Mouse (Mus musculus) stomach, embryonic 16.5 days (tissue): ENCODE results near the gene Snap25. TPM values are rescaled to one million over a fixed set of nuclear protein-coding genes. Genes with fewer than 3 reads are reported as not detected.

Source experiments
- ATAC-seq: fragments of 200-750 bp; cut with Nextera tagmentation; 2 replicates; pipeline ENCODE4 v1.8.0; 2017; ENCODE audit warnings: moderate number of reproducible peaks, moderate TSS enrichment; ENCODE audit not compliant: insufficient read depth, low FRiP score
- H3K27ac ChIP-seq: fragments of 300-500 bp; sonication (generic); 2 replicates; pipeline ENCODE4 v1.5.1; 2014; ENCODE audit warnings: low read length
- H3K27me3 ChIP-seq: fragments of 300-500 bp; sonication (generic); 2 replicates; pipeline ENCODE4 v1.6.1; 2014; ENCODE audit warnings: low read length, control low read depth, mixed read lengths; ENCODE audit not compliant: control insufficient read depth, insufficient read depth
- H3K36me3 ChIP-seq: fragments of 300-500 bp; sonication (generic); 2 replicates; pipeline ENCODE4 v1.6.1; 2014; ENCODE audit warnings: low read length; ENCODE audit not compliant: control insufficient read depth, insufficient read depth
- H3K4me1 ChIP-seq: fragments of 300-500 bp; sonication (generic); 2 replicates; pipeline ENCODE4 v1.6.1; 2014; ENCODE audit warnings: low read length, control low read depth, mixed read lengths; ENCODE audit not compliant: control insufficient read depth, insufficient read depth
- H3K4me2 ChIP-seq: fragments of 300-500 bp; sonication (generic); 2 replicates; pipeline ENCODE4 v1.6.1; 2014; ENCODE audit warnings: low read depth, low read length, mixed read lengths
- H3K4me3 ChIP-seq: fragments of 300-500 bp; sonication (generic); replicated peaks from 2 replicates; pipeline ENCODE4 v1.5.1; 2014; ENCODE audit warnings: mild to moderate bottlenecking, low read length
- H3K9ac ChIP-seq: fragments of 300-500 bp; sonication (generic); 2 replicates; pipeline ENCODE4 v1.6.1; 2014; ENCODE audit warnings: low read length
- H3K9me3 ChIP-seq: fragments of 300-500 bp; sonication (generic); replicated peaks from 2 replicates; pipeline ENCODE4 v1.6.1; 2016; ENCODE audit warnings: low read length, control low read depth; ENCODE audit not compliant: control insufficient read depth
- WGBS: fragments of 180-500 bp; shearing (Covaris S2); extraction: QIAGEN DNeasy Blood & Tissue Kit; methylation state at CpG from one replicate; pipeline ENCODE4 v1.1.7; 2014; 5-methylcytosine and 5-hydroxymethylcytosine counted together
- polyA plus RNA-seq: library from polyadenylated mRNA; unstranded; fragments of >200 nt; fragmentation: Nextera tagmentation; extraction: Ambion mirVana; gene quantifications from 2 replicates; pipeline ENCODE4 v1.2.1, GENCODE M21; 2015

Gene Snap25
- polyA plus RNA-seq, 1 experiment from 2014 or later, result 12.3 TPM

- peak overlapping the region; percentile 94 for H3K4me2 ChIP-seq
- H3K9ac ChIP-seq, result peak overlapping the region; percentile 76
- peaks cover 18% of the 10 kb centered on the region for H3K4me1 ChIP-seq
- peak overlapping the region; percentile 57 for H3K4me3 ChIP-seq
- no peaks in the 10 kb centered on the region for H3K9me3 ChIP-seq
- peak overlapping the region; percentile 92 for H3K27ac ChIP-seq
- peak; percentile 91 for ATAC-seq
- no peaks in the 10 kb centered on the region for H3K36me3 ChIP-seq
- no peaks in the 10 kb centered on the region for H3K27me3 ChIP-seq
- WGBS, result 3% methylated on average over 43 of the region's 44 CpGs
Measured at GRCm38 (mm10) chr2:136678321-136679161, 34.7 kb upstream of the Snap25 start.

DNA sequence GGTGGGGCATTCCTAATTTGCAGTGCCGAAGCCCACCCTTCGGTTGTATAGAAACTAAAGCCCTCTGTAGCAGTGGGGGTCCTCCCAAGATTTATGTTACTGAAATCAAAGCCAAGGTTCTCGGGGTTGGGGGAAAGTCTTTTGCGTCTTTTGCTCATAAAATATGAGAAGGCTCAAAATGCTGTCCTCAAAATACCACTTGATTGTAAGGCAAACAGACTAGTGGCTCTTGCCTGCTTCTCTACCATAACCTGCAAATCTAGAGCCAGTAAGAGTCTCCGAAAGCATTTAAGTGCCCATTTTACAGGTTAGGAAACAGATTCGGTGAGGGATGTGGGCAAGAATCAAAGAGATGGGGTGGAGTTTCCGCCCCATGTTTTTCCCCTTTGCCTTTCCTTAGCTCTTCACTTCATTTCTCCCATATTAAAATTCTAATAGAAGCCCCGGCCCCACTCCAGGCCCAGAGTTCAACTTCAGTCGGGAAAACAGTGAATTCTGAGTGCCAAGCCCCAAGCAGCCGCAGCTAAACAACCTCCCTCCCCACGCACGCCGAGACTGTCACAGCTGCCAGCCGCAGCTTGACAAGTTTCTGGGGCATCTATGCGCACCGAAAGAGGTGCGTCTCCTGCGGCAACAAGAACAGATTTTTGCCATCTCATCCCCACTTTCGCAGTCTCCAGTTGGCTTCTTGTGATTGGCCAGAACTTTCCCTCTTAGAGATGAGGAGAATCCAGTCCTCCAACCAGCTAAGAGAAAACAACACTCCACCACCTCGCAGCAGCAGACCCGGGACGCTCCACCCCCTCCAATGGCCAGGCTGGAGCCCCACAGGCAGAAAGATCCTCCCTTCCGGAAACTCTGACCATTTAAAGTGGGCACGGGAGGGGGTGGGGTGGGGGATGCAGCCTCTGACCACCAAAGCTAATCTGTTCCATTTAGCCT is 33.7 kb upstream of the Snap25 start:
- Histone ChIP-seq H3K4me1 (peaks cover 18% of the 10 kb centered on the region), H3K4me3 (peak overlapping the region; percentile 57), H3K9me3 (no peaks in the 10 kb centered on the region), H3K4me2 (peak overlapping the region; percentile 94), H3K36me3 (no peaks in the 10 kb centered on the region), H3K9ac (peak overlapping the region; percentile 76), H3K27ac (peak overlapping the region; percentile 92), H3K27me3 (no peaks in the 10 kb centered on the region)
- peak; percentile 86 for ATAC-seq
- 3% methylated on average over 24 of the region's 24 CpGs for WGBS

GRCm38 (mm10) chr2:136682146-136682860 is 30.9 kb upstream of the Snap25 start:
- Histone ChIP-seq H3K27ac (no peak overlapping the region), H3K4me2 (no peak overlapping the region), H3K27me3 (no peaks in the 10 kb centered on the region), H3K9ac (no peak overlapping the region), H3K36me3 (no peaks in the 10 kb centered on the region), H3K4me1 (peaks cover 17% of the 10 kb centered on the region), H3K4me3 (no peak overlapping the region), H3K9me3 (no peaks in the 10 kb centered on the region)
- WGBS, result 52% methylated on average over 11 of the region's 11 CpGs
- no peak for ATAC-seq

- no peaks in the 10 kb centered on the region for H3K27me3 ChIP-seq
- H3K36me3 ChIP-seq, result no peaks in the 10 kb centered on the region
- ATAC-seq, result peak; percentile 58
- H3K4me3 ChIP-seq, result no peak overlapping the region
- no peaks in the 10 kb centered on the region for H3K9me3 ChIP-seq
- no peak overlapping the region for H3K4me2 ChIP-seq
- WGBS, result 29% methylated on average over 3 of the region's 3 CpGs
- H3K4me1 ChIP-seq, result peaks cover 9% of the 10 kb centered on the region; the same call in 1 of the 2 replicates
- no peak overlapping the region for H3K9ac ChIP-seq
- no peak overlapping the region for H3K27ac ChIP-seq
Measured at GRCm38 (mm10) chr2:136686195-136686594, 27.1 kb upstream of the Snap25 start.

- Histone ChIP-seq H3K36me3 (no peaks in the 10 kb centered on the region), H3K27me3 (no peaks in the 10 kb centered on the region), H3K9me3 (no peaks in the 10 kb centered on the region), H3K27ac (no peak overlapping the region), H3K4me3 (no peak overlapping the region), H3K4me1 (peaks cover 9% of the 10 kb centered on the region; the same call in 1 of the 2 replicates), H3K4me2 (no peak overlapping the region), H3K9ac (no peak overlapping the region)
- ATAC-seq, result no peak
- WGBS, result 72% methylated on average over 4 of the region's 4 CpGs
Measured at GRCm38 (mm10) chr2:136687316-136687715, 25.9 kb upstream of the Snap25 start.

- no peak overlapping the region for H3K4me3 ChIP-seq
- no peaks in the 10 kb centered on the region for H3K27me3 ChIP-seq
- no peak overlapping the region for H3K27ac ChIP-seq
- peaks cover 9% of the 10 kb centered on the region; the same call in 1 of the 2 replicates for H3K4me1 ChIP-seq
- no peaks in the 10 kb centered on the region for H3K9me3 ChIP-seq
- no peak overlapping the region for H3K4me2 ChIP-seq
- no peaks in the 10 kb centered on the region for H3K36me3 ChIP-seq
- no peak overlapping the region for H3K9ac ChIP-seq
- WGBS, result 40% methylated on average over 4 of the region's 4 CpGs
- ATAC-seq, result no peak
Measured at GRCm38 (mm10) chr2:136689476-136689875, 23.8 kb upstream of the Snap25 start.

DNA sequence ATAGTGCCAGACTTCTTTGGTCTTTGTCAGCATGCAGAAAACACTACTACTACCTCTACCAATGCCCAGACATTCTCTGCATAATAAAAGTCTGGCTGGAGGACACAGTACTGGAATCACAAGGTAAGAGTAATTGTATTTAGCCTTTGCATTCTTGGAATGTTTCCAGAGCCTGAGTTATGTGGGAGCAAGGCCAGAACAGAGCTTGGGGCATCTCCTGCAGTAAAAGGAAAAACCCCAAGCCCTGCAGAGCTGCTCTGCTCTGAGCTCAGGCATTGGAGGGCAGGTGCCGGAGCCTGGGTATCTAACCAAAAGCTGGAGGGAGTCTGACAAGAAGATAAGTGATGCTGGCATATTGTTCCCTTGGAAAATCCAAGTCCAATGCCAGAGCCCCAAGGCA is 21.6 kb upstream of the Snap25 start:
- H3K4me2 ChIP-seq, result no peak overlapping the region
- H3K27me3 ChIP-seq, result no peaks in the 10 kb centered on the region
- H3K36me3 ChIP-seq, result no peaks in the 10 kb centered on the region
- H3K27ac ChIP-seq, result no peak overlapping the region
- no peak for ATAC-seq
- no peak overlapping the region for H3K4me3 ChIP-seq
- H3K9me3 ChIP-seq, result no peaks in the 10 kb centered on the region
- H3K9ac ChIP-seq, result no peak overlapping the region
- WGBS, result 69% methylated on average over 1 of the region's 1 CpGs
- peaks cover 5% of the 10 kb centered on the region; the same call in 1 of the 2 replicates for H3K4me1 ChIP-seq

DNA sequence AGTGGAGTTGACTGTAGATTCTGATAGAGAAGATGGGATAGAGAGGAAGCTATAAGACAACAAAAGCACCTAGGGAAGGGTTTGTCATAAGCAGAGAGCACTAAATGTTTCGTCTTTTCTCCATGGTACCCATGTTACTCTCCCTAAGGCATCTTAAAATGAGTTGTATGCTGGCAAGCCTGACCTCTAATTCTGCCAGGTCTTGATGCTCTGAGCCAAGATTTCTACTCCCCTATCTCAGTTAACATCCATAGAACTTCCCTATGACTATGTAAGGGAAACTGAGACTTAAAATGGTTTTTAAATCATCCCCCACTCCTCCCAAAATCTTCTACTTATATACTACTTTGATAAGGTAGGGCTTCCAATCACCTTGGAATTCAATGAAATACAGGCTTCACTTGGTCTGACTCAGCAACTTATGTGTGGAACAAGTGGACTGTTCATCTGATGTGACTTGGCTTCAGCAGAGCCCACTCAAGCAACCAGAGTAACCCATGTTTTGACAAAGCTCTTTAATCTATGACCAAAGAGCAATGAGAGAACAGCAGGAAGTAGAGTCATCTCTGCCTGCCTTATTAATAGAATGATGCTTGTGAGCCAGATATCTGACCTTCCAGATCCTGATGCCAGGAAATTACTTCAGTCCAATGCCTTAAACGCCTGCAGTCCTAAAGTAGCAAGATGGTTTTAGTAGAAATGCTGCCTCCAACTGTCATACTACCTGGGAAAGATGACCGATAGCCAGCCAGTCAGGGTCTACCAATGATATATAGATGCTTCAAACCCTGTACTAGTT is 13.6 kb upstream of the Snap25 start:
- 75% methylated on average over 3 of the region's 3 CpGs for WGBS
- no peak overlapping the region for H3K27ac ChIP-seq
- H3K9ac ChIP-seq, result no peak overlapping the region
- no peak for ATAC-seq
- no peak overlapping the region for H3K4me3 ChIP-seq
- no peak overlapping the region for H3K4me2 ChIP-seq
- no peaks in the 10 kb centered on the region for H3K27me3 ChIP-seq
- no peaks in the 10 kb centered on the region for H3K4me1 ChIP-seq
- H3K9me3 ChIP-seq, result no peaks in the 10 kb centered on the region
- no peaks in the 10 kb centered on the region for H3K36me3 ChIP-seq
